Mouse (Mus musculus): ENCODE results near the gene Arsg. TPM values are rescaled to one million over a fixed set of nuclear protein-coding genes. Genes with fewer than 3 reads are reported as not detected.

Arsg gene
- polyA plus RNA-seq, 1 experiment from 2014 or later, result 9.9 TPM

GRCm38 (mm10) chr11:109564466-109565214, 91.5 kb downstream of the Arsg start:
- Histone ChIP-seq H3K27me3 (ENCODE audit: insufficient read depth, low read length) (no peaks in the 10 kb centered on the region), H3K4me3 (replicated peaks; ENCODE audit: low read depth, low read length) (no peak overlapping the region), H3K9ac (ENCODE audit: low read depth, low read length) (no peak overlapping the region), H3K36me3 (ENCODE audit: insufficient read depth, low read length) (no peaks in the 10 kb centered on the region), H3K9me3 (replicated peaks; ENCODE audit: low read length) (no peaks in the 10 kb centered on the region), H3K4me1 (replicated peaks; ENCODE audit: insufficient read depth, low read length) (0 out of 2 replicates have a peak, but pooled peaks cover 5% of the 10 kb centered on the region), H3K27ac (no peak overlapping the region), H3K4me2 (ENCODE audit: low read length) (no peak overlapping the region)
- ATAC-seq (replicated peaks; ENCODE audit: low FRiP score, low read depth) (no peak), DNase-seq (ENCODE audit: low spot score) (no peak)
- 78% methylated on average over 15 of the region's 15 CpGs for WGBS
- no peak for TF ChIP-seq CTCF (IDR thresholded peaks at IDR 0.05; ENCODE audit: low read depth)

- Histone ChIP-seq H3K9ac (ENCODE audit: low read depth, low read length) (no peak overlapping the region), H3K27ac (no peak overlapping the region), H3K4me1 (replicated peaks; ENCODE audit: insufficient read depth, low read length) (no peaks in the 10 kb centered on the region), H3K4me3 (replicated peaks; ENCODE audit: low read depth, low read length) (no peak overlapping the region), H3K4me2 (ENCODE audit: low read length) (no peak overlapping the region), H3K27me3 (ENCODE audit: insufficient read depth, low read length) (no peaks in the 10 kb centered on the region), H3K9me3 (replicated peaks; ENCODE audit: low read length) (no peaks in the 10 kb centered on the region), H3K36me3 (ENCODE audit: insufficient read depth, low read length) (no peaks in the 10 kb centered on the region)
- ATAC-seq (replicated peaks; ENCODE audit: low FRiP score, low read depth) (no peak), DNase-seq (ENCODE audit: low spot score) (no peak)
- 70% methylated on average over 12 of the region's 12 CpGs for WGBS
- no peak for TF ChIP-seq CTCF (IDR thresholded peaks at IDR 0.05; ENCODE audit: low read depth)
Measured at GRCm38 (mm10) chr11:109569007-109569618, 95.9 kb downstream of the Arsg start.

GRCm38 (mm10) chr11:109569809-109570208, 96.6 kb downstream of the Arsg start:
- no peak for ATAC-seq (replicated peaks; ENCODE audit: low FRiP score, low read depth)

GRCm38 (mm10) chr11:109572051-109572450, 98.9 kb downstream of the Arsg start:
- H3K4me1 ChIP-seq (replicated peaks; ENCODE audit: insufficient read depth, low read length), result no peaks in the 10 kb centered on the region
- no peak overlapping the region for H3K9ac ChIP-seq (ENCODE audit: low read depth, low read length)
- no peaks in the 10 kb centered on the region for H3K9me3 ChIP-seq (replicated peaks; ENCODE audit: low read length)
- H3K27me3 ChIP-seq (ENCODE audit: insufficient read depth, low read length), result no peaks in the 10 kb centered on the region
- no peak overlapping the region for H3K4me2 ChIP-seq (ENCODE audit: low read length)
- TF ChIP-seq CTCF (IDR thresholded peaks at IDR 0.05; ENCODE audit: low read depth), result no peak
- no peak overlapping the region for H3K27ac ChIP-seq
- peaks cover 6% of the 10 kb centered on the region; the same call in 1 of the 2 replicates for H3K36me3 ChIP-seq (ENCODE audit: insufficient read depth, low read length)
- DNase-seq (ENCODE audit: low spot score), result no peak
- 85% methylated on average over 11 of the region's 11 CpGs for WGBS
- 0 out of 2 replicates have a peak, but pooled peaks have one; percentile 21 for ATAC-seq (replicated peaks; ENCODE audit: low FRiP score, low read depth)
- H3K4me3 ChIP-seq (replicated peaks; ENCODE audit: low read depth, low read length), result no peak overlapping the region

More at GRCm38 (mm10) chr11:109569809-109570208, 96.6 kb downstream of the Arsg start:
- TF ChIP-seq CTCF (IDR thresholded peaks at IDR 0.05; ENCODE audit: low read depth), result no peak
- no peak for DNase-seq (ENCODE audit: low spot score)
- no peaks in the 10 kb centered on the region for H3K27me3 ChIP-seq (ENCODE audit: insufficient read depth, low read length)
- no peaks in the 10 kb centered on the region for H3K4me1 ChIP-seq (replicated peaks; ENCODE audit: insufficient read depth, low read length)
- no peaks in the 10 kb centered on the region for H3K36me3 ChIP-seq (ENCODE audit: insufficient read depth, low read length)
- H3K27ac ChIP-seq, result no peak overlapping the region
- no peaks in the 10 kb centered on the region for H3K9me3 ChIP-seq (replicated peaks; ENCODE audit: low read length)
- no peak overlapping the region for H3K4me2 ChIP-seq (ENCODE audit: low read length)
- H3K9ac ChIP-seq (ENCODE audit: low read depth, low read length), result no peak overlapping the region
- WGBS, result 58% methylated on average over 7 of the region's 7 CpGs
- no peak overlapping the region for H3K4me3 ChIP-seq (replicated peaks; ENCODE audit: low read depth, low read length)

GRCm38 (mm10) chr11:109574604-109575003, 101.4 kb downstream of the Arsg start:
- no peak overlapping the region for H3K4me2 ChIP-seq (ENCODE audit: low read length)
- no peaks in the 10 kb centered on the region for H3K9me3 ChIP-seq (replicated peaks; ENCODE audit: low read length)
- H3K9ac ChIP-seq (ENCODE audit: low read depth, low read length), result no peak overlapping the region
- H3K27ac ChIP-seq, result no peak overlapping the region
- no peak for TF ChIP-seq CTCF (IDR thresholded peaks at IDR 0.05; ENCODE audit: low read depth)
- ATAC-seq (replicated peaks; ENCODE audit: low FRiP score, low read depth) (no peak), DNase-seq (ENCODE audit: low spot score) (no peak)
- no peak overlapping the region for H3K4me3 ChIP-seq (replicated peaks; ENCODE audit: low read depth, low read length)
- H3K27me3 ChIP-seq (ENCODE audit: insufficient read depth, low read length), result no peaks in the 10 kb centered on the region
- WGBS, result 85% methylated on average over 2 of the region's 2 CpGs
- H3K36me3 ChIP-seq (ENCODE audit: insufficient read depth, low read length), result peaks cover 18% of the 10 kb centered on the region; the same call in 1 of the 2 replicates
- H3K4me1 ChIP-seq (replicated peaks; ENCODE audit: insufficient read depth, low read length), result no peaks in the 10 kb centered on the region

- Histone ChIP-seq H3K4me2 (ENCODE audit: low read length) (no peak overlapping the region), H3K27ac (no peak overlapping the region), H3K4me3 (replicated peaks; ENCODE audit: low read depth, low read length) (no peak overlapping the region), H3K9me3 (replicated peaks; ENCODE audit: low read length) (no peaks in the 10 kb centered on the region), H3K9ac (ENCODE audit: low read depth, low read length) (no peak overlapping the region), H3K27me3 (ENCODE audit: insufficient read depth, low read length) (no peaks in the 10 kb centered on the region), H3K4me1 (replicated peaks; ENCODE audit: insufficient read depth, low read length) (no peaks in the 10 kb centered on the region), H3K36me3 (ENCODE audit: insufficient read depth, low read length) (peaks cover 22% of the 10 kb centered on the region; the same call in 1 of the 2 replicates)
- 74% methylated on average over 6 of the region's 6 CpGs for WGBS
- ATAC-seq (replicated peaks; ENCODE audit: low FRiP score, low read depth) (no peak), DNase-seq (ENCODE audit: low spot score) (peak; percentile 49)
- no peak for TF ChIP-seq CTCF (IDR thresholded peaks at IDR 0.05; ENCODE audit: low read depth)
Measured at GRCm38 (mm10) chr11:109575832-109576231, 102.7 kb downstream of the Arsg start.
